Mouse (Mus musculus): ENCODE results near the gene Prrx2.

Prrx2 gene

DNA sequence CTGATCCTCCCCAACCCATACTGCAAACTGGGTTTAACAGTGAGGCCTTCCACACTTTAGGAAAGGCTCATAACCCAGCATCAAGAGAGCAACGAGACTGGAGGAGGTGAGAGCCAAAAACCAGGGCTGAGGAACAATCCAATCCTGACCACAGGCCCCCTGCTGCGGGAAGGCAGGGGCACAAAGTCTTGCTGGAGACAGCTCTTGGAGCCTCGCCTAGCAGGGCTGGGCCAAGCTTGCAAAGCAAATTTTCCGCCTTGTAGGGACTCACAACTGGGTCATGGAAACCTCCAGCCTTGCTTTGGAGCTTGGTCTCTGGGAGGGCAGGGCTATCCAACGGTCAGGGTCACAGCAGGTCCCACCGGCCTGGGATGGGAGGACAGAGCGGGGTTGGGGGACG, 36.1 kb downstream of the Prrx2 start:
- peak; percentile 31 for DNase-seq (ENCODE audit: low read depth, low spot score)

DNA sequence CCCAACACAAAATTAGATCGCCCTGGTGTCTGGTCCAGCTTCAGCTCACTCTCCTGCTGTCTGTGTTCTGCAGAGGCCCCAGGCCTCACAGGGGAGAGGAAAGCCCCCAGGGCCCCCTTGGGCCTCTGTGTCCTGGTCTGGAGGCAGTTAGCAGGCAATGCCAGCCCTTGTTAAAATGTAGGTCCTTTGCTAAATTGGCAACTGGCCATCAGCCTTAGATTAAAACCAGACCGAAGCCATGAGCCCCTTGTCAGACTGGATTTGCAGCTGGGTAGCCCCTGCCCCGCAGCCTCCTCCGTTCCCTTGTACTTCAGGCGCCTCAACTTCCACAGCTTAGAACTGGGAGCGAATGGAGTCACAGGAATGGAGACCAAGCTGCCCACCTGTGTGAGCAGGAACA, 37.9 kb downstream of the Prrx2 start:
- no peak for DNase-seq (ENCODE audit: low read depth, low spot score)

DNA sequence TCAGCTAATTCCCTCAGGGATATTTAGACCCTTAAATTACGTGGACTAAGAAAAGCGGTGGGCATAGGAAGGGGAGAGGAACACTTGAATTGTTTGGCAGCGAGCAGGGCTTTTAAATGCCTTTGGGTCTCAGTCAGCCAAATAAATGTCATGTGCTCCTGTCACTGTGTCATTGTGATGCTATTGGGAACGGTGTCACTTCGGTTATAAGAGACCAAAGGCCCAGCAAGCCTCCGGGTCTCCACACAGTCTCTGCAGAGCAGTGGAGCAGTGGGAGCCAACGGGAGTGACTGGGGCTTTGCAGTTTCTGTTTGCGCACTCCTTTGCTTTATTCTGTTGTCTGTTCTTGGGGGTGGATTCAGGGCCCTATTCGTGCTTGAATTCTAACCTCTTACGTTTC, 39.7 kb downstream of the Prrx2 start:
- no peak for DNase-seq (ENCODE audit: low read depth, low spot score)

DNA sequence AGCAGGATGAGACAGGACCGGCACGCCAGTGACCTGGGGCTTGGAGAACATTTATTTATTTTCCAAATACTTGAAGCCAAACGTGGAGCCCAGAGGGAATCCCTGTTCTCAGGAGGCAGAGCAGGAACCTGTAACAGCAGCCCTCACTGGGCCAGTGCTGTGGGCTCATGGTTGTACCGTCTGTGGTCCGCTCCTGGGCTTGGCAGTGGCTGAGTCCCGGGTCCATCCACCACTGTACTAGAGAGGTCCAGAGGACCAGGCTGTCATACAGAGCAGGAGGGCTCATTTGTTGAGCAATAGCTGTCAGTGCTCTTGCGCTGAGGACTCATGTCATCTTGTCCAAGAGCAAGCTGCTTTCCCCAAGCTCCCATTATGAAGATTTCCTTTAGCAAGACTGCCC, 40.3 kb downstream of the Prrx2 start:
- DNase-seq (ENCODE audit: low read depth, low spot score), result no peak

DNA sequence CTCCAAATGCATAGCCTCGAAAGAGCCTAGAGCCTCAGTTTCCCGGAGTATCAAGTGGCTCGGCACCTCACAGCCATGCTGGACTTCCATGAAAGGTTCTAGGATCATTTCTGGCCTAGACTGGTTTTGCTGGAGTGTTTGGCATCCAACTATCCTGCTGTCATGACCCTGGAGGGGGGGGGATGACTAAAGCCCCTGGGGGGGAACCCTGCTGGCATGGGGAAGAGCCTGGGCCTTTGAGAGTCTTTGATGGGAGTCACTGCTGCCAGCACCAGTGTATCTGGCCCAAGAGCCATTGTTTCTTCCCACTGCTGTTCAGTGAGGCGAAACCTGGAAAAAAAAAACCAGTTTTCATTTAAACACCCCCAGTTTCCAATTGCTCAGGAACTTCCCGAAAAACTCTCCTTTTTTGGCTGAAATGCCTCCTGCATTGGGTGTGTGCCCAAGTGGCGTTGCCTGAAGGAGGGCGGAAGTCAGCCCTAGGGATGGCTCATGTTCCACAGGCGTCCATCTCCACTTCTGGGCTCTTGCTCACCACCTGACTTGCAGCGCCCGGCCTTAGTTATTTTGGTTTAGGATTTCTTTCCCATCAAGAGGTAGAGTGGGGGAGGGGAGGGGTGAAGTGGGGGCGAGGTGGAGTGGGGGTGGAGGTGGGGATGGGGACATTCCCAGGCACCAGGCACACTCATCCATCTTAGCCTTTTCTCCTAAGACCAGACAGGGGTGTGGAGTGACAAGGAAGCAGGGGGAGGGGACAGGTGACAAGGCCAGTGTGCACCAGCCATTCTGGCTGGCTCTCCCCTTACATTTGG, 41.1 kb downstream of the Prrx2 start:
- peak; percentile 37 for DNase-seq (ENCODE audit: low read depth, low spot score)

DNA sequence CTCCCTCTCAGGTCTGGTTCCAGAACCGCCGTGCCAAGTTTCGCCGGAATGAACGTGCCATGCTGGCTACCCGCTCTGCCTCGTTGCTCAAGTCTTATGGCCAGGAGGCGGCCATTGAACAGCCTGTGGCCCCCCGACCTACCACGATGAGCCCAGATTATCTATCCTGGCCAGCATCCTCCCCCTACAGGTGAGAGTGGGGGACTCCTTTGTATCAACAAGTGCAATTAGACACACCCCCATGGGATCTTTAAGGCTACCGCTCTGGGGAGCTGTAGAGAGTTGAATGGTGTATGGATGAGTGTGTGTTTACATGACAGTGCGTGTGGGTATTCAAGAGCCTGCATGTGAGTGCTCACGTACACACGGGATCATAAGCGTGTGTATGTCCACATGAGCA, 44.7 kb downstream of the Prrx2 start:
- DNase-seq (ENCODE audit: low read depth, low spot score), result no peak

DNA sequence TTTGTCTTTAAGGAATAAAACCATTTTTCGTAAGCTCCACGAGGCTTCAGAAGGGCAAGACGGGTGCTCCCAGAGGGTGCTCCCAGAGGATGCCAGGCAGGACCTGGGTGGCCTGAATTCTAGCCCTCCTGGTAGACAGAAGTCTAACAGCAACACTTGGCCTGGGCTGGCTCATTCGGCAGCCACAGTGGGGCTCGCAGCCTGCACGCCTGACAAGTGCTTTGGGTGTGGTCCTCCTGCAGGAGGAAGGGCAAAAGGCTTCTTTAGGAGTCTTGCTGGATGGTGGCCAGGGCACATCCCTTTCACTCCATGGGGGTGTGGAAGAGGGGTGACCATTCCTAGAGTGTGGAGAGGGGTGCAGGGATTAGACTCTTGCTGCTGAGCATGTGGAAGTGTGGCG, 46.4 kb downstream of the Prrx2 start:
- no peak for DNase-seq (ENCODE audit: low read depth, low spot score)

DNA sequence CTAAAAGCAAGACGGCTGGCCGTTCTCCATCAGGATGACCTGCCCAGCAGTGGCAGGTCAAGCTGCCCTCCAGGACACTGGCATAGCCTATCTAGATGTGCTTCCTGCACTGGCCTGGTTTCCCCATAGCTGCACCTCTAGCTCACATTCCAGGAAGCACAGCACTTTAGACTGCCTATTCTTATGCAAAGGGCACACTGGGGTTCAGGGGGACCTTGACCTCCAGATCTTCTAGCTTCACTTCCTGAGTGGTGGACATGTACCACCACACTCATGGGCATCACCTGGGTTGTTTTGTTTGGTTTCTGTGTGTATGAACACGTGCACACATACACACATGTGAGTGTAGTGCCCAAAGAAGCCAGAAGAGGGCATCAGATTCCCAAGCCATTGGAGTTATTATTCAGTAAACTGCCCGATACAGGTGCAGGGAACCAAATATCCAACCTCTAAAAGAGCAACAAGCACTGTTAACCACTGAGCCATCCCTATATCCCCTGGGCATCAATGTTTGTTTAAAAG, 50.1 kb downstream of the Prrx2 start:
- no peak for DNase-seq (ENCODE audit: low read depth, low spot score)

DNA sequence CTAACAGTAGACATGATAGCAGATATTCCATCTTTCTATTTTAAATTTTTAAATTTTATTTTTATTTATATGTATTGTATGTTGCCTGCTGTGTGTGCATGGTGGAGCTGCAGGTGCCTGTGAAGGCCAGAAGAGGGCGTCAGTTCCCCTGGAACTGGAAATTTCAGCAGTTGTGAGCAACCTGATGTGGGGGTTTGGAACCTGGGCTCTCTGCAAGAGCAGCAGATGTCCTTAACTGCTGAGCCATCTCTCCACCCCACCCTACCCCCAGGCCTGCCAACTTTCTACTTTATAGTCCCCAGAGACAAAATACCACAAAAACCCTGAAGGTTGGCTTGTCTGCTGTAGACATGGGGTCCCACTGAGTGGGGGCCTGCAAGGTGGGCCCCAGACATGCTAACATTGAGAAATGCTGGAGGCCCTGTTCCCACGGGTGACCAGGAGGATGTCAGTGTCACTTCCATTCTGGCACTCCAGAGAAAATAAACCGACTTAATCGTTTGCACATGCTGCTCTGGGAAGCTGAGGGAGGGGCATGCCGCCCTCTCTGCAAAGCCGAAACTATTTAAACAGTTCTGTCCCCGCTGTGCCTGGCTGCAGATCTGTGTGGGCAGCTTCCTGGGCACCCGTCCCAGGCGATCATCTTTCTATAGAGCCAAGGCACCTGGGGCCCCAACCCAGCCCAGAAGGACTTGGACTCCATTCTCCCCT, 50.8 kb downstream of the Prrx2 start:
- peak; percentile 45 for DNase-seq (ENCODE audit: low read depth, low spot score)

DNA sequence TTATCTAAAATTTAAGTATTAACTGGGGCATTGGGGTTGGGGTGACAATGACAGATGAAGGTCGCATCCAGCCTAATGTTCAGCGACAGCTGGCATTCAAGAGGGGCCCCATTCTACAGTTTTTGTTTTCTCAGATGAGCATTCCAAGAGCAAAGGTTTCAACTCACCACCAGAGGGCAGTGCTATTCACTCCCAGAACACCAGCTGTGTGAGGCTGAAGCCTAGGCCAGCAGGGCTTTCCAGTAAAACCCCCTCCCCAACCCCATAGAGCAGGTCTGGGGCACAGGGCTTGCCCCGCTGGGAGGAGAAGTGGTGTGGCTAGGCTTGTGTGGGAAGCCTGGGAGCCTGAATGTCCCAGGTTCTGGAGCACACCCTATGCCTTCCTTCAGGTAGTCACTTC, 56.2 kb downstream of the Prrx2 start:
- DNase-seq (ENCODE audit: low read depth, low spot score), result peak; percentile 38

DNA sequence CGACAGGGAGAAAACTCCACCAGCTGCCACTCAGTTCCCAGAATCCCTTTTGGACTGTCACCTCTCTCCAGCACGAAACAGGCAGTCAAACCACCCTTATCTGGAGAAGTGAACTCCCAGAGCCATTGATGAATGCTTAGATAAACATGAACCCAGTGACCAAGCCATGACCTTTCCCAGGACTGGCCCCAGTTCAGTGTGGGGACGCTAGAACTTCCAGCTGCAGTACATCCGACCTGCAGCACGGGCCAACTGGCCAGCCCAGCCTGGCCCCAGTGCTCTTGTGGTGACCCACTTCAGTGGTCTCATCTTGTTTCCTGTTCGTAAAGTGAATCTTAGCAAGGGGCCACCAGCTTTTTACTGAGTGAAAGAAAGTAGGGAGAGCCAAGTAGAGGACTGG, 58.6 kb downstream of the Prrx2 start:
- DNase-seq (ENCODE audit: low read depth, low spot score), result no peak

DNA sequence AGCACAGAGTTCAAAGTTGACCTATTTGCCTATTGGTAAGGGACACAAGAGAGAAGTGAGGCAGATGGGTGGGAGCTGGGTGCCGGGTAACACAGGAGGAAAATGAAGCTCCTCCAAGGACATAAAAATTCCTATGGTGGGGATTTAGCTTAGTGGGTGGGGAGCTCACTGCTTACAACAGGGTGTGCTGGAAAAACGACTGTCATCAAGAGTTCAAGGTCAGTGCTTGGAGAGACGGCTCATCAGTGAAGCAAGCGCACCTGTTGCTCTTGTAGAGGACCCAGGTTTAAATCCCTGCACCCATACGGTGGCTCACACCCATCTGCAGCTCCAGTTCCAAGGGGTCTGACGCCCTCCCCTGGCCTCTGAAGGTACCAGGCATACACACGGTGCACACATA, 59.2 kb downstream of the Prrx2 start:
- no peak for DNase-seq (ENCODE audit: low read depth, low spot score)

DNA sequence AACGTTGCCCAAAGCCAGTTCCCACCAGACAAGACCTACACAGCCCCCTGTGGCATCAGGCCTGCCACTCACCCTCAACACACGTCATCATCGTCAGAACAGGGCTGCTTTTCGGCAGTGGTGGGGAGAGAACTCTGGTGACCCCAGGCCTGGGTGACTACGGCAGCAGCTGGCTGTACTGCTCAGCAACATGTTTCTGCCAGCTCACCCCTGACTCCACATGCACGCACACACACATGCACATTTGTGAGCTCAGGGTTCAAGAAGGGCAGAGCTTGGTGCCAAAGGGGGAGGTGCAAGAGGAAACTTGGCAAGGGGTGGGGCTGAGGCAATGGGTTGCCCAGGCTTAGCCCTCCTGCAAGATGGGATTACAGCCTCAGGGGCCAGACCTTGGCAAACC, 62.5 kb downstream of the Prrx2 start:
- no peak for DNase-seq (ENCODE audit: low read depth, low spot score)

DNA sequence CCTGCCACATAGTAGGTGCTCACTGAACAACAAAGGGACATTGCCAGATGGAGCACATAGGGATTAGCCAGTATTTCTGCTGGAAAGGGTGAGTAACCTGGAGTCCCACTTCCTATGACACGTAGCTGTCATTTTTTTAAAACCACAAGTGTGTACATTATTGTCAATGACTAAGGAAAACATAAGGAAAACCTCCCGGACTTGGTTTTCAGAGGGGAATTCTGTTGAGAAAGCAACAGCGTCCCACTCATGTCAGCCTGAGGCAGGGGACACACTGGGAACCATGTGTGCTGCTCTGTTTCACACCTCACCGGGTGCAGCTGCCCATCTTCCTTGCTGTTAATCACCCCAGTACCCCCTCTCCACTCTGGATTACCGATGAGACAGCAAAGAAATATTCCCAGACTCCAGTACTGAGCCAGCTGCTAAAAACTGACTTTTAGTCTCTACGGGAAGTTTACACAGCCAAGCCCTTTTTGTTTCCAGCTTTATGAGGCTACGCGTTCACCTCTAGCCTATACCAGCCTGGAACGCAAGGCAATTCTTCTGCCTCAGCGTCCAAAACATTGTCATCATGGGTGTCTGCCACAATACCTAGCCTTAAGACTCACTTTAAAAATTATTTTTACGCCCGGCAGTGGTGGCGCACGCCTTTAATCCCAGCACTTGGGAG, 64.8 kb downstream of the Prrx2 start:
- DNase-seq (ENCODE audit: low read depth, low spot score), result no peak

DNA sequence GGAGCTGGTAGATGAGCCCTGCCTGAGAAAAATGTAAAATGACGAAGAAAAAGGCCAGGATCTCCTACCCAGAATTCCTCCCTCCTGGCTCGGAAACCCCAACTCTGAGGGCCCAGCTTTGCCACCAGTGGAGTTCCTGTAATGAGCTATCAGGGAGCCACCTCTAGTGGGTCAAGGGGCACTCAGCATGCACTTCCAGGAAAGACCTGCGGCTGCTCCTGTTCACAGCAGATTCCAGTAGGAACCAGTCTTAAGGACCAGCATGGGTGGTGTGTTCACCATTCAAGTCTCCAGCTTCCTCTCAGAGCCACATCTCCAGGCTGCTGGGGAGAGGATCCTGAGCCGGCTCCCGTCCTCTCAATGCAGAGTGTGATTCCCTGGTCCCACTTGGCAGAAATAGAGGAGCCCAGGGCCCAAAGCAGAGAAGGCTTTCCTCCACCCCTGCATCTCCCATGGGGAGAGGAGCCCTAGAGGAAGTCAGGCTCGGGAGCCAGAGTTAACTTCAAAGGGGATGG, 66.9 kb downstream of the Prrx2 start:
- DNase-seq (ENCODE audit: low read depth, low spot score), result no peak

DNA sequence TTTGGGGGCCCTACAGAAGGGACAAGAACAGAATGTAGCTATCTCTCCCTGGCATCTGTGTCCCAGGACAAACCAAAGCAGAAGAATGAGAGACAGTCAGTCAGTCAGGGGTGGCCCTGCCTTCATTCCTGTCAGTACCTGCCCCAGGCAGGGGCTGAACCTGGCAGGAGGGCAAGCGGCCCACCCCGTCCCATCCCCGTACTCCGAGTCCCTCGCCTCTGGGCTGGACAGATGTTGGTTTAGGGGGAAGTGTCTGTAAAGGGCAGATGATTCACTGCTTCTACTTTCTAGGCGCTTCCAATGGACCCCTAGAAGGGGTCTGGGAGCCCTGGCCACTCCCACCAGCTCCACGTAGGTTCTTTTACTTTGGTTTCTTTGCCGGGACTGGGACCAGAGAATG, 67.5 kb downstream of the Prrx2 start:
- no peak for DNase-seq (ENCODE audit: low read depth, low spot score)

DNA sequence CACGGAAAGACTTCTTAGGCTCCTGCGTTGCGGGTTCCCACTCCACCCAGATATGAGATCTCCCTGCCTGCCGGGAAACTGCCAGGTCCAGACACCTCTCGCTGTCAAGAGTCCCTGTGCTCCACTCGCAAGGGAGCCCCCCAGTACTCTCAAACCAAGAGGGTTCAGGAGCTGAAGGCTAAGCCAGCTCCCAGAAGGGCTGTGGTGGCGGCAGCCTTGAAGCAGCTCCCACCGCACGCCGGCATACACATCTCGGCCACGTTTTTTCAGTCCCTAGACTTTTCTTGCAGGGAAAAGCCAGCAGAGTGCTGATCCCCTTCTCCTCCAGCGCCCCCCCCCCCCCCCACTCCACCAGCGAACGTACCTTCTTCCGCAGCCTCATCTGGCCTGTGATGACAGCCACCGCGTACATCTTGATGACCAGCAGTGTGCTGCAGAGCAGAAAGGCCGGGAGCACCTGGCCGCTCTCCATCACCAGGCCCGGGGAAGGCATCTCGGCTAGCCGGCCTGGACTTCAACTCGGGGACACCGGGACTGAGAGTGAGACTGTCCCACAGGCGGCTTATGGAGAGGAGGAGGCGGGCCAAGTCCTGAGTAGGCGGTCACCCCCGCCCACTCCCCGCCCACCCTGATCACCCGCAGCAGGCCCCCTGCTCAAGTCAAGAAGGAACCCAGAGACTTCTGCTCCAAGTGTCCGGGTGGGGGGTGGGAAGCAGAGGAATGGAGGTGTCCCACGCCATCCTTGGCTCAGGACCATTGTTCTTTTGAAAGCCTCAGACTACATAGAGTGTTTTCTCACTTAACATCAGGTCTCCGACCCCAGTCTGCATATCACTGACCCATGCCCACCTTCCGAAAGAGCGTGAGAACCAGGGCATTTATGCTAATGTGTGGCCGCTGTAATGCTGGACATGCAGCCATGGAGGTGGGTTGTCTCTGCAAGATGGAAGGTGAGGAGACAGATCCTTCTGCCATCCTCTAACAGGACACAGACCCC, 68.3 kb downstream of the Prrx2 start:
- DNase-seq (ENCODE audit: low read depth, low spot score), result no peak

DNA sequence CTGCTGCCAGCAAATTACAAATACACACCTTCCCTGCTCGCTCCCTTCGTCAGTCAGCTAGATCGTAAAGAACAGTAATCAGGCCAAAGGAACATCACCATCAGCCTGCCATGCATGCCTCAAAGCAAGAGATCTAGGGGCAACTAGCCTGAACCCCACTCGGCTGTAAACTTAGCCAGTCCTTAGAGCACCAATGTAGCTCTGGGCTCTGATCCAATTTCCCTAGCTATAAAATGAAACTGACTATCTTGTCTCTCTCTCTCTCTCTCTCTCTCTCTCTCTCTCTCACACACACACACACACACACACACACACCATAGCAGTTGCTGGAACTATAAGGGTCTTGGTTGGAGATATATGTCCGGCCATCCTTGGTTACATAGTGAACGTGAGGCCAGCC, 69.5 kb downstream of the Prrx2 start:
- no peak for DNase-seq (ENCODE audit: low read depth, low spot score)

DNA sequence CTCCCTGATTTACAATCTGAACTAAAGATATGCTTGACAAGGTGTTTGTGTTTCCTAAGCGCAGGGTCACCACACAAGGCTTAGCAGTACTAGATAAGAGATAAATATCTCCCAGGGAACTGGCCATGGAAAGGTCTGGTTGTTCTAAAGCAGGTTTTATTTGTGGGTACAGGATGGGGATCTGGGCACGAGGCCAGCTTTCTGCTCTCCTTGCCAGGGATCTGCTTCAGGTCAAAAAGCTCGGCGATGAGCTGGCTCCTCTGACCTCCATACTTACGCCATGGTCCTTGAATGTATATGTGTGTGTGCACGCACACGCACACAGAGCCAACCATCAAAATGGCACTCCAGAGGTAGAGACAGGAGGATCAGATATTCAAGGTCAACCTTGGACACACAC, 70.2 kb downstream of the Prrx2 start:
- DNase-seq (ENCODE audit: low read depth, low spot score), result no peak

DNA sequence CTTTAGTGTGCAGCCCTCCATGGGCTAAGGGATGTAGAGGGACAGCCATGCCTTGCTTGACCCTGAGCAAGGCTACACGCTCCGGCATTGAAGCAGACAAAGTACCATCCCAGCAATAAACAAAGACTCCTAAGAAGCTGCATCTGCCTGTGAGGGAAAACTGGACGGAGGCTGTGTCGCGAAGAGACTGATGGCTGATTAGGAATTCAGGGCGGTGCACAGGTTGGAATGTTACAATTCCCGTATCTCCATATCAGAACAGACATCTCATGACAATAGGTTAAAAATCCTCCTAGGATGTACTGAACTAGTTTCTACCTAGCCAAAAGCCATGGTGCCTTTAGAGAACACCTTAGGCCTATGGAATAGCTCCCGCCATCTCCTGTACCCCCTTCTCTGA, 71.1 kb downstream of the Prrx2 start:
- no peak for DNase-seq (ENCODE audit: low read depth, low spot score)

DNA sequence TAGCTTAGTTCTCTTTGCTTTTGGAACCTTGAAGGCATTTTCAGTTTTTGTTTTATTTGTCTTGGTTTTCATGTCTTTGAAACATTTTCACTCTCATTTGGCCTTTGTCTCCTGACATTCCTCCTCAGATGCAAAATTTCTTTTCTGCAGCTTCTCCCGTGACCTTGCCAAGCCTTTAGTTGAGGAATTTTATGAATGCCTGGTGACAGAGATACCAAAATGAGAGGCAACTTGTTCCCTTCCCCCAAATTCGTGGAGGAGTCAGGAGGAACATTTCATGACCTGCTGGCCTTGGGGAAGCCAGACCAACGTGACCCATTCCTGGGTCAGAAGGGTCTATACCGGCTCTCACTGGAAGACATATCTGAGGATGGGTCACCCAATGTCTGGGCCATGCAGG, 71.9 kb downstream of the Prrx2 start:
- DNase-seq (ENCODE audit: low read depth, low spot score), result no peak

All from skeletal muscle tissue, adult 2 months (tissue).